Mouse (Mus musculus): ENCODE measurements around the gene Vmn1r4. TPM values are rescaled to one million over a fixed set of nuclear protein-coding genes. Genes with fewer than 3 reads are reported as not detected.

Gene Vmn1r4
- polyA plus RNA-seq (2021; fragmentation: Nextera tagmentation): 0.09 and 0.29 TPM in 2 replicates
- long read RNA-seq, experiment 1, partial matches to known transcripts: 0 of 2 reads
- long read RNA-seq, experiment 1, other reads (novel, unspliced or antisense): 1 of 2 reads
- long read RNA-seq, experiment 2: 0 reads

GRCm38 (mm10) chr6:56923726-56924707, at the start of gene Vmn1r4, which contains the start of gene Nt5c3:
TSS of gene Vmn1r4 (plus strand) at chr6:56924015.
TSS of gene Nt5c3 (minus strand) at chr6:56923932.

DNA sequence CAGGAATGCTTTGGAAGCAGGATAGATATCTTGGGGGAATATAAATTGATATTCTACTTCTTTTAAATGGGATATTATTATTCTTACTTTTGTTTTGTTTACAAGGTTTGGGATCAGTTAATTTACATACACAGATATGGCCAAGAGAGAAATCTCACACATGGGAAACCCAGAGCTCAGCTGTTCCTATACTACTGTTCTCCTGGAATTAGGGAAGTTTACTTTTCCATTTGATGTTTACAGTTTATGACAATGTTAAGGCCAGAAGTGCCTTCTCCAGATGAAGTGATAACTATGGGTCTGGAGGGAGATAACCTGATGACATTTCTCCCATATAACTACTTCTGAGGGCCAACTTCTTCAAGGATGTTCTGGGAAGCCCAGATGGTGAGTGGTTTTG, 46.2 kb downstream of the Vmn1r4 start, which contains the start of gene Vmn1r5:
TSS of gene Vmn1r5 (plus strand) at position 301 of the 400 bp plus-strand sequence.

DNA sequence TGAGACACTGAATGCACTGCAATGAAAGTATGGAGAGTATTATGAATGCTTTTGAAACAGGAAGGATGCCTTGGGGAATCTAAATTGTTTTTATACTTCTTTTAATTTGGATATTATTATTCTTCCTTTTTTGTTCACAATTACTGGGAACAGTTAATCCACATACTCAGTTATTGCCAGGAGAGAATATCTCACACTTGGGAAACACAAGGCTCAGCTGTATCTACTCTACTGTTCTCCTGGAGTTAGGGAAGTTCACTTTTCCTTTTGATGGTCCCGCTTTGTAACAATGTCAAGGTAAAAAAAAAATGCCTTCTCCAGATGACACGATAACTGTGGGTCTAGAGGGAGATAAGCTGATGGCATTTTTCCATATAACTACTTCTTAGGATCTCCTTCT, 73.1 kb downstream of the Vmn1r4 start, which contains the start of gene Vmn1r6:
TSS of gene Vmn1r6 (plus strand) at position 301 of the 400 bp plus-strand sequence.

Other genes with a start within 250 kb of the Vmn1r4 start
- gene Lsm5, start 219.3 kb upstream of the Vmn1r4 start, polyA plus RNA-seq (2021; fragmentation: Nextera tagmentation): 31.8 and 39.8 TPM in 2 replicates
- gene Avl9, start 209.1 kb upstream of the Vmn1r4 start, polyA plus RNA-seq (2021; fragmentation: Nextera tagmentation): 5.5 and 5.8 TPM in 2 replicates
- 25.4 and 28.5 TPM in 2 replicates for gene Kbtbd2, start 126.2 kb upstream of the Vmn1r4 start, polyA plus RNA-seq (2021; fragmentation: Nextera tagmentation)
- 21.4 and 27.4 TPM in 2 replicates for gene Fkbp9, start 92.0 kb upstream of the Vmn1r4 start, polyA plus RNA-seq (2021; fragmentation: Nextera tagmentation)
- 116 and 128 TPM in 2 replicates for gene Nt5c3, start 83 bp upstream of the Vmn1r4 start, polyA plus RNA-seq (2021; fragmentation: Nextera tagmentation)
- not detected in 2 replicates for gene Vmn1r5, start 46.3 kb downstream of the Vmn1r4 start, polyA plus RNA-seq (2021; fragmentation: Nextera tagmentation)
- gene Vmn1r6, start 73.2 kb downstream of the Vmn1r4 start, polyA plus RNA-seq (2021; fragmentation: Nextera tagmentation): not detected in 2 replicates
- gene Vmn1r7, start 101.3 kb downstream of the Vmn1r4 start, polyA plus RNA-seq (2021; fragmentation: Nextera tagmentation): not detected in 2 replicates
- gene Vmn1r8, start 108.3 kb downstream of the Vmn1r4 start, polyA plus RNA-seq (2021; fragmentation: Nextera tagmentation): not detected in 2 replicates
- gene Vmn1r9, start 142.8 kb downstream of the Vmn1r4 start, polyA plus RNA-seq (2021; fragmentation: Nextera tagmentation): not detected in 2 replicates
- not detected in 2 replicates for gene Vmn1r10, start 185.4 kb downstream of the Vmn1r4 start, polyA plus RNA-seq (2021; fragmentation: Nextera tagmentation)
- gene Vmn1r11, start 209.4 kb downstream of the Vmn1r4 start, polyA plus RNA-seq (2021; fragmentation: Nextera tagmentation): not detected in 2 replicates
- not detected in 2 replicates for gene Vmn1r12, start 232.9 kb downstream of the Vmn1r4 start, polyA plus RNA-seq (2021; fragmentation: Nextera tagmentation)